Mouse (Mus musculus) frontal cortex, postnatal 10 days (tissue): Measurements from ENCODE around the gene Myh9.

ENCODE experiments used
- DNase-seq, 2 experiments: peaks; one replicate each; pipeline ENCODE4 v3.0.0; 2022; ENCODE audit warnings: low spot score in 2 of 2, mixed read lengths in 1 of 2

Gene Myh9

GRCm38 (mm10) chr15:77807264-77807585, 34.8 kb downstream of the Myh9 start:
- no peak for DNase-seq

- no peak for DNase-seq
Observed at GRCm38 (mm10) chr15:77806565-77807263, 35.3 kb downstream of the Myh9 start.

- no peak for DNase-seq
Observed at GRCm38 (mm10) chr15:77805657-77806056, 36.3 kb downstream of the Myh9 start.

DNA sequence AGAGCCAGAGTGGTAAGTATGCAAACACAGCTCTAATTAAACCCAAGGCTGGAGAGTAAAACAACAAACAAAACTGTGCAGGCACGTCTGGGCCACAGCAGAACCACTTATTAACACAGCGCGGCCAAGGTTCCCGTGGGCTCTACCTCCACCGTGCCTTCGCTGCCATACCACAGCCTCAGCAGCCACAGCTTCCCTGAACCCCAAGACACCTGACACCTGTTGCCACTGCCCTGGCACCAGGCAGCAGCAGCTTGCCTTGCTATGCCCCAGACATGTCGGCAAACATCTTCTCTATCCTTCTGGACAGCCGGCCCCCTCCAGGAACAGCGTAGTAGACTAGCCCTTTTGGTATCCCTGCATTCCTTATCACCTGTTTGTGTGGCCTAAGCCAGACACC, 37.0 kb downstream of the Myh9 start:
- no peak for DNase-seq

DNA sequence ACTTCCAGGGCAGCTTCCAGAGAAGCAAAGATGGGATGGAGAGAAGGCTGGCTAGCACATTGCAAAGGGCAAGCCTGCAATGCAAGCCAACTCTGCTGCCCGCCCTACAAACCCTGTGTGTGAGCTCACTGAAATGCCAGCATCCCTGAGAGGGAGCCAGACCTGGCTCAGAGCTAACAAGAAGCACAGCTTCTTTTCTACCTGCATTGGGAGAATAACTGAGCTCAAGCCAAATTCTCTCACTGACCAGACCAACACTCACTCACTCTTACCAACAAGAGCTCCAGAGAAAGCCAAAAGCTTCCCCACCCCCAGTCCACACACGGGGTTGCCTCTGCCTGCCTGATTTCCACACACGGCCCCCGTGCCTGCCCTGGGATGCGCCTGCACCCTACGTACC, 37.5 kb downstream of the Myh9 start:
- DNase-seq, result no peak

GRCm38 (mm10) chr15:77803747-77804146, 38.2 kb downstream of the Myh9 start:
- DNase-seq, result no peak

DNA sequence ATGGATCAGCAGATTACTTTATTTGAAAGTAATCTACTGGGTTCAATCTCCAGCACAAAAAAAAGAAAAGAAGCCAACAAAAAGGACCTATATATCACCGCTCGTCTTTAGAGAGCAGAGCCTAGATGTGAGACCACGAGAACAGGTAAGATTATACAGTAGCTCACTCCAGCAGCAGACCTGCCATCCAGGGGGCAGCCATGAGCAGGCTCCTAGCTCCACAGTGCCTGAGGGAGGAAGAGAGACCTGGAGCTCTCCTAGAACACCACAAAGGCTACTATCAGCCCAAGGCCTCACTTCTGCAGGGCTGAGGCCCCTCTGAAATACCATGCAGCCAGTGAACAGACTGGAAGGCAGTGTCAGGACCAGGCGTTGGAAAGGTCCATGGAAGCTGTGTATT, 39.0 kb downstream of the Myh9 start:
- DNase-seq, result no peak

DNA sequence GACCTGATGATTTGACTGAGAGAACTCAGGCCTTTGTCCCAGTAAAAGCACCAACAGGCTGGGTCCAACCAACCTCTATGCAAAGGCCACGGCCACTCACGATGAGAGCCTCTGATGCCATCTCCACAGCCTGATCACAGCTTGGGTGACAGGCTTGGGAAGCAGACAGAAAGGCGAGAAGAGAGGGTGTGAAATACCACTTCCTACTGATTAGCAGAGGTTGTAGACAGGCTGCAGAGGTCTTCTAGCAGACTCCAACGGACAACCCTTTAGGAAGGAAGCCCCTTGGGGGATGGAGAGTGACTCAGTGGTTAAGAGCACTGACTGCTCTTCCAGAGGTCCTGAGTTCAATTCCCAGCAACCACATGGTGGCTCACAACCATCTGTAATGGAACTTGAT, 40.8 kb downstream of the Myh9 start:
- DNase-seq, result no peak

GRCm38 (mm10) chr15:77800511-77800910, 41.5 kb downstream of the Myh9 start:
- DNase-seq, result peak in 1 of 2 experiments; percentile 59

GRCm38 (mm10) chr15:77799491-77800474, 42.2 kb downstream of the Myh9 start:
- no peak for DNase-seq

- no peak for DNase-seq
Observed at GRCm38 (mm10) chr15:77798664-77799490, 43.1 kb downstream of the Myh9 start.

- DNase-seq, result no peak
Observed at GRCm38 (mm10) chr15:77797609-77798411, 44.2 kb downstream of the Myh9 start.

DNA sequence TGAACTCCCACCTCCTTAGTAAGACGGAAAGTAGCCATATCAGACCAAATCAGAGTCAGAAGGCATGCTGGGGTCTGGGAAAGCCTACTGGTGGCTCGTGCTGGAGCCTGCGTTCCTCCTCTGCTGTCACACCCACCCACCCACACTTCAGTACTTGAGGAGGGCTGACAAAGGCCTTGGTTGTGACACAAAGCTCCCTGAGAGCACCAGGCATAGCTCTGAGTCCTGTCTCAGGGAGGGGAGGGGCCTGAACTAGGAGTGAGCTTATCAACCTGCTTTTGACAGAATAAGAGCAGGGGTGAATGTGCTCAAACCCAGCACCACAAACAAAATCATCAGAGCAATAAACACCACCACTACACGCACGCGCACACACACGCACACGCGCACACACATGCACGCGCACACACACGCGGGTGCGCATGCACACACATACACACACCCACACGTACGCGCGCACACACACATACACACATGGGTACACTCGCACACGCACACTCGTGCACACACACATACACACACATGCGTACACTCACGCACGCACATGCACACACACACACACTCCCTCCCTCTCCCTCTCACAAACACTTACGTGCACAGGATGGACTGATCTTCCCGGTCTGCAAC, 45.5 kb downstream of the Myh9 start:
- DNase-seq, result no peak

DNA sequence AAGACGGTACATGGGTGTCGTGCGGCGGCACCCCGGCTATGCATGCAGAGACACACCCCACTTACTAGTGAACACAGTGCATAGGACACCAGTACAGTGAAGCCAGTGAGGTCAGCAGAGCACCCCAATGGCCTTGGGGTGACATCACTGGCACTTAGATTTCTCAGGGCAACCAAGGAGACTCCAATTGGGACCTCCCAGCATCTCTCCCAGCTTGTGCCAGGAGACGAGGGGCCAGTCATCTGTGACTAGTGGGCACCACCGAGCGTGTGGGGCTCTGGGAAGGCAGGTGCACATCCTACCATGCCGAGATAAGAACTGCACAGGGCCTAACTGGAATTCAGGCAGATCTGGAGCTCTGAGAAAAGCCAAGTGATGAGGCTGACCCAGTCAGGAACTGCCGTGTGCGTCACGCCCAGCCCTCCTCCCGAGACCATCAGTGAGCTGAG, 47.0 kb downstream of the Myh9 start:
- no peak for DNase-seq

GRCm38 (mm10) chr15:77794138-77794907, 47.7 kb downstream of the Myh9 start:
- no peak for DNase-seq

DNA sequence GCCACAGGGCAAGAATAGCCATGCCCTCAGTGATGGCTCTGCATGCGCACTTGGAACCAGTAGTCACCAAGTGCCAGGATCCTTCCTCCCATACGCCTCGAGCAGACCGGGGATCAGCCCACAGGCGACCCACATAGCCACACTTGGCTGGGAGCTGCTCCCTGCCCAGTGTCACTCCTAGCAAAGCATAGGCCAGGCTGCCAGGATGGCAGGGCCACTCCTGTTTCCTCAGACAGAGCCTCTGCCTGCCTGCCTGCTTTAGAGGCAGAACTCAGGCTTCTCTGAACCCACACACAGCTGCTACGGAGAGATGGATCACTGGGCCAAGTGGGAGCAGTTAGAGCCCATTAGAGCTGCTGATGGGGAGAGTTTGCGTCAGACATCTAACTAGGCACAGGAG, 48.4 kb downstream of the Myh9 start:
- DNase-seq, result no peak

- DNase-seq, result no peak
Observed at GRCm38 (mm10) chr15:77793094-77793493, 48.9 kb downstream of the Myh9 start.

DNA sequence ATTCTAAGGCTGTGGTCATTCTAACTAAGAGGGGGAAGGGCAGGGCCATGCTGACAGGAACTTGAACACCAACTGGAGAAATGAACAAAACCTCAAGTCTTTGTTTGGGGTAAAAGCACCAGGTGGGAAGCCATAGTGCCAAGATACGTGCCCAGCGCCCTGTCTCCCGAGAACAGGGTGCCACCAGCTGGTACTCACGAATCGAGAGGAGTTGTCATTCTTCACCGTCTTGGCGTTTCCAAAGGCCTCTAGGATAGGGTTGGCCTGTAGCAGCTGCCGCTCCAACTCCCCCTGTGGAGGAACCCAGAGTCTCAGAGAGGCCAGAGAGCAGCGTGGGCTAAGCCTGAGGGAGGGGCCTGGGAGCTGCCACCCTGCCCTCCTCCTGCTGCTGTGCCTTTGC, 49.9 kb downstream of the Myh9 start:
- DNase-seq, result no peak

DNA sequence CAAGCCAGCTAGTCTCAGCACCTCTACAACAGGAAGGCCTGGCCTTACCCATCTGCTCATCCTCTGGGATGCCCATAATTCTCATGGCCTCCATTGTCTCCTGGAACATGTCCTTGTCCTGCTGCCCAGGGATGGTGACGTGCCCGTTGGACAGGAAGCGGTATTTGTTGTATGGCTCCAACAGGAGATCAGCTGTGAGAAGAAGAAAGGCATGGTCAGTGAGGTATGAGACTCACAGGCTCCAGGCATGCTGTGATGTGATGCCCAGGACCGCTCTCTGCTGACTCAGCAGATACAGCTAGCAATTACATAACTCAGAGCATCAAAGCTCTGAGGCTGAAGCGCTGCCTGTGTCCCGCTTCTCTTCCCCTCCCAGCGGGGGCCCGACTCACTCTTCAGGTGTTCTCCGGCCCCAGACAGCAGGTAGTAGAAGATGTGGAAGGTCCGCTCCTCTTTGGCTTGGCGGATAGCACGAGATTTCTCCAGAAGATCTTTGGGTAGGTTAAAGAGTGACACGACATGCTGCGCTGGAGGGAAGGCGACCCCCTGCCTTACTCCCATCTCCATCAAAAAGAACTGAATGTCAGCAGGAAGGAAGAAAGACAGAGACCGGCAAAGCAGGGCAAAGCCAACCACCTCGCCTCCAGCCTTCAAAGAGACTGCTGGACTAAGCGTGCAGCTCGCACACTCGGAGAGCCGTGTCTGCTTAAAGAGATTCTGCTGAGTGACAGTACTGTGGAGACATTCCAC, 51.1 kb downstream of the Myh9 start:
- DNase-seq, result no peak
